Mouse (Mus musculus): ENCODE data around the gene Abca17. TPM values are rescaled to one million over a fixed set of nuclear protein-coding genes. Genes with fewer than 3 reads are reported as not detected.

Abca17 gene
- total RNA-seq, 4 experiments from 2014 or later = 0.49 to 1.1 (median 0.75) TPM

DNA sequence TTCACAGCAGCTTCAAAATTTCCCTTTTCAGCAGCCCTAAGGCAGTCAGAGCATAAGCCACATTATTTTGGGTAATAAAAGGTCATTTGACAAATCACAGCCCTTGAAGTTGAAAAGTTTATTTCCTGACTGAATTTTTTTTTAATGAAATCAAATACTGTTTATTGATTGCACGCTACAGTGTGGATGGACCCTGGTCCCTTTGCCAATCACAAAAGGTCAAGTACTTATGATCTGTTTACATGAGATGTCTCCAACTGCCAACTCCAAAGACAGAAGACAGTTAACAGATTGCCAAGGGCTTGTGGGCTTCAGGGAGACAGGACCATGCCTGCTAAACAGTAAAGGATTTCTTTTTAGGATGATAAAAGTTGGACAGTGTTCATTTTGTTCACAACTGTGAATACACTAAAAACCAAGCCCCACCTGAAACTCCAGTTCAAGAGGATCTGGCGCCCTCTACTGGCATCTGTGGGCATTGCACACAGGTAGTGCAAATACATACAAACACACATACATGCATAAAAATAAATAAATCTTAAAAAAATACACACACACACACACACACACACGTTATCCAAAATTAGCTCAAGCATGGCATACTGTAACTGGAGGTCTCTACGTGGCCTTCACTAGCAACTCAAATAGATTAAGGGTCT is 107.4 kb downstream of the Abca17 start:
- DNase-seq (ENCODE audit: low spot score in 2 of 2) = no peak

DNA sequence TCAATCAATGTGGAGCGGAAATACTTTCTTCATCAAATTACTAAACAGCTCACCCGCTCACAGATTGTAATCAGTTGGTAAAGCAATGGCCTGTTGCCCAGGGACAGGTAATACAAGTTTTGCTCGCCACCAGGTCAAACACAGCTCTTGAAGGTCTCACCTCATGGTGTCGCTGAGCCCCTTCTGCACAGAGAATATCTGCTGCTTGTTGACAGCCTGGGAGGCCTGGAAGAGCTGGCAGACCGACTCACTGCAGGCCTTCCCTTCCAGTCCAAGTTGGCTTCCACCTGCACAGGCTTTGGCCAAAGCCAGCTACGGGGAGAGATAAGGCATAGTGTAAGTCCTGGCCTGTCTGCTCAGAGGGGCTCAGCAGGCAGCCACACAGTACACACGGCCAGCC is 113.9 kb downstream of the Abca17 start:
- no peak for DNase-seq (ENCODE audit: low spot score in 2 of 2)

DNA sequence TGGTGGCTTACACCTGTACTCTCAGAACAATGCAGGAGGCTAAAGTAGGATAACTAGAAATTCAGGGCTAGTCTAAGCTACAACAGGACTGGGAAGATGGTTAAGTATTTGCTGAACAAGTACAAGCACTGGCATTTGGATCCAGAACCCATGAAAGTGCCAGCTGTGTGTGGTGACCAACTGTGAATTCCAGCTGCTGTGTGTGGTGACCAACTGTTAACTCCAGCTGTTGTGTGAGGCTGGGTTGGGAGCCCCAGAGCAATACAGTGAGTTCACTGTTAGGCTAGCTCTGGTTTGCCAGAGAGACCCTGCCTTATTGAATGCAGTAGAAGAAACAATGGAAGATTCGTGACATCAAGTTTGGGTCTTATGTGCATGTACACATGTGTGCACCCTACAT is 114.4 kb downstream of the Abca17 start:
- DNase-seq (ENCODE audit: low spot score in 2 of 2) = no peak

DNA sequence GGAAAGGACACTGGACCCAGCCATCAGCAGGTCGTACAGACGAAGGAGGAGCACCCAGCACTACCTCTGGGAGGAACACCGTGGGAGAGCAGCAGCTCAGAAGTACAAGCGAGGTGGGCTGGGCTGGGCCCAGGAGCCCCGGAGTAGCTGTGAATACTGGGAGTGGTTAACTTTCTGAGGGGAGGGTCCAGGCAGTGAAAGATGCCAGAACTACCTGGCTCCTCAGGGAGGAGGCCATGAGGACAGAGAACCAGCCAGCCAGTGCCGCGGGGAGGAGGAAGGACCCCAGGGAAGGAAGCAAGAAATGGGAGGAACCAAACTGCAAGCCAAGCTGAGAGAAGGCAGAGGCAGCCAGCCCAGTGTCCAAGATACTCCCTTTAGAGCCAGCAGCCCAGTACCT is 122.9 kb downstream of the Abca17 start:
- no peak for DNase-seq (ENCODE audit: low spot score in 2 of 2)

DNA sequence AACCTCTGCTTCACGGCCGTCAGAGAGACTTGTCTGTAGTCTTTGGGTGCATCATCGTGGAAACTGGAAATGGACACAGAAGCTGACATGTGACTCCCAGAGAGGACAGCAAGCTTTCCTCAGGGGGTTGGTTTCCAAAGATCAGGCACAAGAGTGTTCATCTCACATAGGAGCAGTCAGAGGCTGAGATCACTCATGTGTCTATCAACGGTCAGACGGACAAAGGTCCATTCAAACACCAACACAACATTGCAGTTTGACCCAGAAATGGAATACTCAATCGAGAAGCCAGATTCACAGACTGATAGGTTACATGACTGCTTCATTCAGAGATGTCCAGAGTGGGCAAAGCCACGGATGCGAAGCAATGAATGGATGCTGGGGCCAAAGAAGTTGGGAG is 124.1 kb downstream of the Abca17 start:
- DNase-seq (ENCODE audit: low spot score in 2 of 2) = no peak

DNA sequence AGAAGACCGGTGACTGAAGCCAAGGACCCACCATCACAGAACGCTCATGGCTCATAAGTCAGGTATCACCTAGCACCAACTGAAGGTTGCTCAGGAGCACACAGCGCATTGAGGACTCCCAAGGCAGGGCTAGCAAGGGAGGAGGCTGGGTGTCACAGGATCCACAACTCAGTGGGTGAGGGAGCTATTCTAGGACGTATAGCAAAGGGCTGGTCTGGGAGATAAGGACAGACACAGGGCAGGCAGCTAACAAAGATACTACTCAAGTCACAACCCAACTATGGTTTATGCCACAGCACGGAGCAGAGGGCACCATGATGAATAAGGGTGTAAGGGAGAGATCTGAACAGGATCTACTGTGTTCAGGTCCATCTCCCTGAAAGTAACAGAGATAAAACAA is 125.0 kb downstream of the Abca17 start:
- DNase-seq (ENCODE audit: low spot score in 2 of 2) = no peak

DNA sequence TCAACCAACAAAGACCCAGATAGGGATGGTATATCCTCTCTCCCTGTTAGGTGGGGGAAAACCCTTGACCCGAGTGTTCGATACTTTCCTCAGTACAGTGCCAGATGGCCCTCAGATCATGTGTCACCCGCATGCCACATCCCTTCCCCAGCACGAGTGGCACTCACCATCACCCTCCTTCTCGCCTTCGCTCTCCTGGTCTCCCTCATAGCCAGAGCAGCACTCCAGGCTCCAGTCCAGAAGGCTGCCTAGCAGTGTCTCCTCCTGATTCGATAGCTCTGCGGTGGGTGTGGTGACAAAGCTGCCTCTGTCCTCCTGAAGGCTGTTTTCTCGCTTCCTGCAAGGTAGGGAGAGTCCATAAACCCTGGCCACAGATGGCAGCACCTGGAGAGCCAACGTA is 126.1 kb downstream of the Abca17 start:
- DNase-seq (ENCODE audit: low spot score in 2 of 2) = no peak

DNA sequence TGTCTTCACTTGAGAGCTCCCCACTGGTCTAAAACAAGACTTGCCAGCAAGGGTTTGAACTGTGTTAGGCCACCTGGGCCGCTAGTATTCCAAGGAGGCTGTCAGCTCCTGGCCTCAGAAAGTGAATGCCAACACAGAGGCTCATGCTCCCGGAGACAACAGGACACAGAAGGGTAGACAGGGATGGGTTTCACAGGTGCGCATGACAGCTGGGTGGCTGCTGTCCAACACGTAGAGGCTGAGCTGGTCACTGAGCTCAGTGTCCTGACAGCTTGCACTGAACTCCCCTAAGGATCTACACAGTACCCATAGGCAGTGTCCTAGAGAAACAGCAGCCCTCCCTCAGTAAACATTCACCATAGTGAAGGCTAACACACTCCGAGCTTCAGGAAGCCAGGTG is 127.4 kb downstream of the Abca17 start:
- no peak for DNase-seq (ENCODE audit: low spot score in 2 of 2)

DNA sequence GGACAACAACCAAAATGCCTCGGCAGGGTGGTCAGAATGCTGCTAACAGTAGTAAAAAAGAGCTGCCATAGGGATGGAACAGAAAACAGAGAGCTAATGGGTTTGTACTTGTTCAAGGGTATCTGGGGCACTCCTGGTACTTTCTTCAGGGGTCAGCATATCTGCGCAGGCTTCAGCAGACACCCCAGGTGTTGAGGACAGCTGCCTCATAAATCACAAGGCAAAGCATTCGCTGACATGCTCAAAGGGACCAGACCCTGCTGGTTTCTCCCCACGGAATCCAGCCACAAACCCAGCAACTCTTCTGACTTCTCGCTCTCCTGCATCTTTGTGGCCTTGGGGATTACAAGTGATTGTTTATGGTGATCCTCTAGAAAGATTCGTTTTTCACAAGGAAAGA is 128.2 kb downstream of the Abca17 start:
- DNase-seq (ENCODE audit: low spot score in 2 of 2) = no peak

DNA sequence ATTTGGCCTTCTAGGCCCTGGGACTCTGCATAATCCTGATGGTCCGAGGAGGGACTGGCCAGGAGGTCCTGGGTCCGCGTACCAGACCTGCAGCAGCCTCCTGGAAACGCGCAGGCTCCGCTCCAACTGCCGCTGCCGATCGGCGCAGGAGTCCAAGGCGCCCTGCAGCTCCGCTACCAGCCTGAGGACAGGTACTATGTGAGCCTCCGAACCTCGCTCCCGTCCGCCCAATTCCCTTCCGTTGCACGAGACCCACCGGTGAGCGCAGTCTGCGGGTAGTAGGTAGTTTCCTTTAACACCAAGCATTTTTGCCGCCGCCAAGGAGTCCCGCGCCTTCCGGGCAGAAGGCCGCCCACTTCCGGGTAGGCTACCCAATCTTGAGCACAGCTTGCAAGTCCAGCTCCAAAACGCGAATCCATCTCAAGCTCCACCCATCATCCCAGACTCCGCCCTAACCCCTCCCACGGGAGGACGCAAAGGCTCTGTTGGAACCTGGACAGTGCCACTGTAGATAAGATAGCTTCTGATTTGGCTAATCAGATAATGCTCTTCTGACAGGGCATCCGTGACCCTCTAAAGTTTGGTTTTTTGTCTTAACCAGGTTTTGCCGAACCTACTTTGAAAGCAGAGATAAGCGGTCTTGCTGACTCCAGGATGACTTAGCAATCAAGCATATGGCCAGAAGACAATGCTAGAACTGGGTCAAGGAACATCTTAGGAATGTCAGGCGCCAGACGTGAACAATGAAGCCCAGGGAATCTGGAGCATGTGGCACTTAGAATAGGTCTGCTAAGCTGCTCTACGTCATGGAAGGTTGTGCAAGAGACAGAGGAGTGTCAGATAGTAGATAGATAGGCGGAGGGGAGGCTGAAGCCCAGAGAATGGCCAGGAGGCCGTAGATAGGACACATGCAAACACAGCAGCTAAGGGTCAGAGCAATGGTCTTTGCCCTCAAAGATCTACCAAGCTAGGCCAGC is 130.1 kb downstream of the Abca17 start, which contains the start of gene Tedc2:
TSS of gene Tedc2 (minus strand) at position 417 of the 977 bp plus-strand sequence.
- DNase-seq (ENCODE audit: low spot score in 2 of 2) = peak; percentile 90 to 92

DNA sequence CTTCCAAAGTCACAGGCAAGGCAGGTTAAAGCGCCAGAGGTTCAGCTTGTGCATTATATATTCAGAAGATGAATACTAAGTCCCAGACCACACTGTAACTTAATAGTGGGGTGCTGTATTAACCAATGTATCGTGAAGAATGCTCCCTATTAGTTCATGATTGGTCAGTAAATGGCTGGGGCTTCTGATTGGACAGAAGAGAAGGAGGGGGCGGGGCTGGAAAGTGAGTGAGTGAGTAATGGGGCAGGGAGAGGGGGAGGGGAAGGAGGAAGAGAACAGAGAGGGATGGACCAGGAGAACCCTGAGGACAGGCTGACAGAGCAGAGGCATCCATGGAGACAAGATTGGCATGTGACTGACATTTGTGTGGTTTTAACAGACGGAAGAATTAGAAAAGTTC is 134.0 kb downstream of the Abca17 start:
- DNase-seq (ENCODE audit: low spot score in 2 of 2) = no peak

Small RNAs within 50 kb of the gene (microRNA-seq; reads per million reads assigned to microRNA genes)
- gene Gm24427 (0 reads per million in 2 experiments), gene Mir5134 (2.2 to 3.5 reads per million in 2 experiments), gene Mir6965 (0 reads per million in 2 experiments)

Other genes starting within 250 kb of the Abca17 start
- gene Pdpk1, start 200.1 kb downstream of the Abca17 start, total RNA-seq (2022) = 100 to 1,000 TPM in 3 of 4 experiments, 10 to 100 TPM in 1; 95.3 to 124 (median 108) TPM
- gene Amdhd2, start 187.3 kb downstream of the Abca17 start, total RNA-seq (2022) = 10 to 100 TPM; 35.7 to 55.8 (median 40.5) TPM
- gene Atp6v0c, start 181.4 kb downstream of the Abca17 start, total RNA-seq (2022) = 1,000 to 10,000 TPM in 3 of 4 experiments, 100 to 1,000 TPM in 1; 996 to 1,139 (median 1,074) TPM
- gene Tbc1d24, start 145.5 kb downstream of the Abca17 start, total RNA-seq (2022) = 10 to 100 TPM; 60.0 to 71.5 (median 64.0) TPM
- 10 to 100 TPM in 1 of 4 experiments, 1 to 10 TPM in 3; 8.6 to 10.1 (median 9.3) TPM for gene Ntn3, start 141.5 kb downstream of the Abca17 start, total RNA-seq (2022)
- gene Tedc2, start 130.2 kb downstream of the Abca17 start, total RNA-seq (2022) = 10 to 100 TPM in 2 of 4 experiments, 1 to 10 TPM in 2; 8.7 to 11.4 (median 10.0) TPM
- gene Ccnf, start 99.6 kb downstream of the Abca17 start, total RNA-seq (2022) = 1 to 10 TPM; 5.1 to 8.0 (median 7.5) TPM
- 10 to 100 TPM; 63.7 to 69.3 (median 67.1) TPM for gene Abca3, start 882 bp upstream of the Abca17 start, total RNA-seq (2022)
- 100 to 1,000 TPM; 122 to 134 (median 134) TPM for gene Rnps1, start 63.5 kb upstream of the Abca17 start, total RNA-seq (2022)
- 10 to 100 TPM; 23.1 to 33.9 (median 27.9) TPM for gene Eci1, start 75.6 kb upstream of the Abca17 start, total RNA-seq (2022)
- gene Dnase1l2, start 92.0 kb upstream of the Abca17 start, total RNA-seq (2022) = 10 to 100 TPM in 1 of 4 experiments, 1 to 10 TPM in 3; 5.8 to 12.1 (median 8.2) TPM
- 10 to 100 TPM; 31.0 to 44.2 (median 38.4) TPM for gene E4f1, start 119.2 kb upstream of the Abca17 start, total RNA-seq (2022)
- 10 to 100 TPM; 54.8 to 62.3 (median 57.7) TPM for gene Pgp, start 119.3 kb upstream of the Abca17 start, total RNA-seq (2022)
- 1 to 10 TPM in 2 of 4 experiments, under 1 TPM in 2; 0.90 to 2.0 (median 1.4) TPM for gene Bricd5, start 122.8 kb upstream of the Abca17 start, total RNA-seq (2022)
- 10 to 100 TPM; 39.7 to 43.9 (median 41.9) TPM for gene Mlst8, start 128.0 kb upstream of the Abca17 start, total RNA-seq (2022)
- gene Caskin1, start 137.5 kb upstream of the Abca17 start, total RNA-seq (2022) = 100 to 1,000 TPM; 134 to 172 (median 153) TPM
- gene Traf7, start 176.9 kb upstream of the Abca17 start, total RNA-seq (2022) = 100 to 1,000 TPM in 2 of 4 experiments, 10 to 100 TPM in 2; 82.9 to 106 (median 97.4) TPM
- gene Rab26, start 183.1 kb upstream of the Abca17 start, total RNA-seq (2022) = 10 to 100 TPM; 63.4 to 66.7 (median 65.6) TPM
- gene Pkd1, start 198.8 kb upstream of the Abca17 start, total RNA-seq (2022) = 100 to 1,000 TPM in 1 of 4 experiments, 10 to 100 TPM in 3; 72.1 to 120 (median 88.4) TPM

Data from layer of hippocampus, adult 8-10 months (tissue).